Mouse (Mus musculus): Measurements from ENCODE around the gene Mrps27. TPM values are rescaled to one million over a fixed set of nuclear protein-coding genes. Genes with fewer than 3 reads are reported as not detected.

The Mrps27 gene
- total and polyA plus RNA-seq, 3 experiments: 32.6 to 64.8 (median 46.8) TPM

DNA sequence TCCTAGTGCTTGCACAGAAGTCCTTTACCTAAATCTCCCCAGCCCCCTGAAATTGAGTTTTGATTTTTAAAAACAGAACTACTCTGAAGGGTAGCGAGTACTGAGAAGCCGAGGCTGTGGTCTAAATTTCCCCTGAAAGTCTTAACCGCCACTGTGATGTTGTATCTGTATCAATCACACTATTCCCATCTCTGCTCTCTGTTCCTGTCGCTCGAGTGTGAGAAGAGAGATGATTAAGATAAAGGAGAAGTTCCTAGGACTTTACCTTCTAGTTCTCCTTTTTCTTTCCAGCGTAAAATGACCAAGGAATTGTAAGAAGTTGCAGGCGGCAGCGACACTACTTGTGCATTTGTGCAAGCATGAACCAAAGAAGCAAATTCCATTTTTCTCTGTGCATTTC, 38.4 kb upstream of the Mrps27 start:
- Histone ChIP-seq H3K36me3 (replicated peaks in 1 of 2; ENCODE audit: control insufficient read depth in 1 of 2, insufficient read depth in 1 of 2, low read length in 1 of 2) (no peaks in the 10 kb centered on the region), H3K9me3 (replicated peaks; ENCODE audit: low read length) (peaks cover 4% of the 10 kb centered on the region), H3K9ac (ENCODE audit: insufficient read depth, low read depth) (no peak overlapping the region), H3K4me3 (replicated peaks in 1 of 3; ENCODE audit: low read depth in 2 of 3, low read length in 2 of 3, poor library complexity in 1 of 3) (no peak overlapping the region), H3K27ac (ENCODE audit: insufficient read depth, low read depth) (no peak overlapping the region), H3K4me2 (ENCODE audit: insufficient read depth, low read depth, poor library complexity, severe bottlenecking) (no peak overlapping the region; the same call in 1 of the 2 replicates), H3K27me3 (replicated peaks) (peaks cover 11% of the 10 kb centered on the region), H3K4me1 (ENCODE audit: control insufficient read depth in 1 of 2, insufficient read depth in 2 of 2) (no peaks in the 10 kb centered on the region), H3K79me2 (replicated peaks; ENCODE audit: control insufficient read depth, extremely low read depth, insufficient read depth, poor library complexity, severe bottlenecking) (no peaks in the 10 kb centered on the region)
- no peak for DNase-seq (ENCODE audit: extremely low read depth)
- TF ChIP-seq MXI1 (IDR thresholded peaks at IDR 0.05; ENCODE audit: low read depth, low read length) (no peak), BHLHE40 (IDR thresholded peaks at IDR 0.05; ENCODE audit: low read depth, low read length) (no peak), JUND (conservative IDR thresholded peaks at IDR 0.05; ENCODE audit: low read depth, low read length) (no peak), CTCF (conservative IDR thresholded peaks at IDR 0.05 in 1 of 2, IDR thresholded peaks at IDR 0.05 in 1 of 2; ENCODE audit: low read depth in 2 of 2, low read length in 2 of 2) (no peak), RAD21 (IDR thresholded peaks at IDR 0.05; ENCODE audit: low read depth, low read length) (no peak), POLR2A (IDR thresholded peaks at IDR 0.05; ENCODE audit: low read depth, low read length) (no peak), ELF1 (IDR thresholded peaks at IDR 0.05; ENCODE audit: low read depth, low read length) (no peak), MAFK (IDR thresholded peaks at IDR 0.05; ENCODE audit: insufficient replicate concordance, low read length) (no peak), ZNF384 (IDR thresholded peaks at IDR 0.05; ENCODE audit: low read depth, low read length) (no peak), SIN3A (IDR thresholded peaks at IDR 0.05; ENCODE audit: low read length) (no peak), RCOR1 (conservative IDR thresholded peaks at IDR 0.05; ENCODE audit: low read depth, low read length) (no peak), KAT2A (IDR thresholded peaks at IDR 0.05; ENCODE audit: insufficient replicate concordance, low read length) (no peak), NRF1 (IDR thresholded peaks at IDR 0.05; ENCODE audit: low read depth, low read length) (no peak), SMC3 (IDR thresholded peaks at IDR 0.05; ENCODE audit: low read depth, low read length) (no peak), HCFC1 (IDR thresholded peaks at IDR 0.05; ENCODE audit: low read depth, low read length) (no peak), ETS1 (conservative IDR thresholded peaks at IDR 0.05; ENCODE audit: low read depth, low read length) (no peak), MYC (IDR thresholded peaks at IDR 0.05; ENCODE audit: low read depth, low read length) (no peak), JUN (IDR thresholded peaks at IDR 0.05; ENCODE audit: insufficient read depth, low read depth, low read length) (no peak), EP300 (IDR thresholded peaks at IDR 0.05; ENCODE audit: low read length) (no peak), ZC3H11A (IDR thresholded peaks at IDR 0.05; ENCODE audit: low read depth, low read length) (no peak)
- in situ Hi-C loops (cut with MboI; ENCODE audit: low pct_ligation_motif_present, low pct_unique_long_range_greater_than_20kb, low sequenced_read_pairs) (no loop called here), dilution Hi-C loops (cut with MboI; ENCODE audit: extremely low pct_ligation_motif_present, extremely low pct_unique_long_range_greater_than_20kb, low sequenced_read_pairs) (no loop called here)

DNA sequence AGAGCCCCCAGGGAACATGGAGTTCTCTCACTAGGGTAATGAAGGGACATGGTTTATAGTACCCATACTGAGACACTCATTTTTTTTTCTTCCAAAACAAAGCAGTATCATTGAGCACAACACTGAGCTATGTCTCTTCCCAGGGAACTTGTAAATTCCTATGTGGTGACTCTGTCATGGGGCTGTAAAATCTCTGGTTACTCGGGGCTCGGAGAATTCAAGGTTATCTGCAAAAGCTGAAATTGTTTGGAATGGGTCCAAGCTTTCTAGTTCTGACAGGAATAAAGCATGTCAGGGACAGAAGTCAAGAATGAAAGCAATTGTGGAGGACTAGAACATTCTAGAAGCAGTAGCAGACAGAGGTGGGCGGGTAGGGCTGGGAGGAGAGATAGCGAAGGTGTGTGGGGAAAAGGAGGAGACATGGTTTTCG, 36.6 kb upstream of the Mrps27 start:
- Histone ChIP-seq H3K4me3 (replicated peaks in 1 of 3; ENCODE audit: low read depth in 2 of 3, low read length in 2 of 3, poor library complexity in 1 of 3) (no peak overlapping the region), H3K4me1 (ENCODE audit: control insufficient read depth in 1 of 2, insufficient read depth in 2 of 2) (peaks cover 2 to 4% of the 10 kb centered on the region in 2 experiments; a peak in 2 of 4 replicates), H3K79me2 (replicated peaks; ENCODE audit: control insufficient read depth, extremely low read depth, insufficient read depth, poor library complexity, severe bottlenecking) (no peaks in the 10 kb centered on the region), H3K27ac (ENCODE audit: insufficient read depth, low read depth) (no peak overlapping the region), H3K36me3 (replicated peaks in 1 of 2; ENCODE audit: control insufficient read depth in 1 of 2, insufficient read depth in 1 of 2, low read length in 1 of 2) (no peaks in the 10 kb centered on the region), H3K9me3 (replicated peaks; ENCODE audit: low read length) (peaks cover 4% of the 10 kb centered on the region), H3K27me3 (replicated peaks) (peaks cover 5% of the 10 kb centered on the region), H3K4me2 (ENCODE audit: insufficient read depth, low read depth, poor library complexity, severe bottlenecking) (no peak overlapping the region), H3K9ac (ENCODE audit: insufficient read depth, low read depth) (no peak overlapping the region)
- no peak for DNase-seq (ENCODE audit: extremely low read depth)
- dilution Hi-C loops (cut with MboI; ENCODE audit: extremely low pct_ligation_motif_present, extremely low pct_unique_long_range_greater_than_20kb, low sequenced_read_pairs) (no loop called here), in situ Hi-C loops (cut with MboI; ENCODE audit: low pct_ligation_motif_present, low pct_unique_long_range_greater_than_20kb, low sequenced_read_pairs) (no loop called here)
- no peak for TF ChIP-seq ZMIZ1 (IDR thresholded peaks at IDR 0.05; ENCODE audit: low read depth, low read length)
- no peak for TF ChIP-seq MEF2A (IDR thresholded peaks at IDR 0.05; ENCODE audit: borderline replicate concordance, low read depth, low read length)
- TF ChIP-seq MAX (IDR thresholded peaks at IDR 0.05; ENCODE audit: low read length): no peak
- no peak for TF ChIP-seq ELF1 (IDR thresholded peaks at IDR 0.05; ENCODE audit: low read depth, low read length)
- TF ChIP-seq MAFK (IDR thresholded peaks at IDR 0.05; ENCODE audit: insufficient replicate concordance, low read length): no peak
- TF ChIP-seq USF2 (conservative IDR thresholded peaks at IDR 0.05; ENCODE audit: low read depth, low read length): no peak
- no peak for TF ChIP-seq MAZ (IDR thresholded peaks at IDR 0.05; ENCODE audit: low read depth, low read length)
